Mouse (Mus musculus) gastrocnemius, adult 18-20 months (tissue): ENCODE measurements around the gene Tigd4. TPM values are rescaled to one million over a fixed set of nuclear protein-coding genes. Genes with fewer than 3 reads are reported as not detected.
A peak's percentile ranks its signal among the peaks of the same experiment; 100 is the strongest.
"Not testable (repeated sequence)": the region's sequence is repeated elsewhere in the genome, so short reads cannot be mapped to it uniquely, and the experiment has no call there.

Experiments used
- DNase-seq: peaks from one replicate; pipeline ENCODE4 v3.0.0; 2021; ENCODE audit warnings: low spot score
- long read RNA-seq, 2 experiments: library from polyadenylated mRNA; stranded (forward); transcript quantifications; one replicate each; pipeline ENCODE4 v2.0.0; 2021
- total RNA-seq, 2 experiments: library from RNA; stranded (reverse); gene quantifications; 2 replicates each; pipeline ENCODE4 v1.2.3; 2021

Tigd4 gene
- total RNA-seq: 10 to 100 TPM in 1 of 2 experiments, 1 to 10 TPM in 1; 5.7 to 15.0 TPM
- long read RNA-seq, experiment 1, partial matches to known transcripts: 0 of 3 reads
- long read RNA-seq, experiment 1, other reads (novel, unspliced or antisense): 0 of 3 reads
- long read RNA-seq, experiment 2, partial matches to known transcripts: 0 of 2 reads
- long read RNA-seq, experiment 2, other reads (novel, unspliced or antisense): 0 of 2 reads

- no peak for DNase-seq
Observed at GRCm38 (mm10) chr3:84593274-84593673, at the start of gene Tigd4. Gene Tigd4 (plus strand): TSS chr3:84593574.

GRCm38 (mm10) chr3:84547177-84547576 lies 46.2 kb upstream of the Tigd4 start:
- DNase-seq: no peak

- no peak for DNase-seq
Observed at GRCm38 (mm10) chr3:84555780-84556179, 37.6 kb upstream of the Tigd4 start.

- DNase-seq: peak; percentile 48
Observed at GRCm38 (mm10) chr3:84558301-84558700, 35.1 kb upstream of the Tigd4 start.

- not testable (repeated sequence) for DNase-seq
Observed at GRCm38 (mm10) chr3:84562911-84563310, 30.5 kb upstream of the Tigd4 start.

GRCm38 (mm10) chr3:84563415-84563814 lies 30.0 kb upstream of the Tigd4 start:
- DNase-seq: no peak

GRCm38 (mm10) chr3:84568540-84568939 lies 24.8 kb upstream of the Tigd4 start:
- DNase-seq: no peak

- no peak for DNase-seq
Observed at GRCm38 (mm10) chr3:84569587-84569986, 23.8 kb upstream of the Tigd4 start.

GRCm38 (mm10) chr3:84570501-84570900 lies 22.9 kb upstream of the Tigd4 start:
- no peak for DNase-seq

GRCm38 (mm10) chr3:84580716-84581115 lies 12.7 kb upstream of the Tigd4 start:
- DNase-seq: no peak

GRCm38 (mm10) chr3:84581696-84582022 lies 11.7 kb upstream of the Tigd4 start:
- DNase-seq: no peak

GRCm38 (mm10) chr3:84582023-84582912 lies 11.1 kb upstream of the Tigd4 start, which contains the start of gene Arfip1:
Gene Arfip1 (minus strand): TSS chr3:84582625.
- DNase-seq: peak; percentile 97

- no peak for DNase-seq
Observed at GRCm38 (mm10) chr3:84582913-84583276, 10.5 kb upstream of the Tigd4 start.

GRCm38 (mm10) chr3:84586736-84587135 lies 6.6 kb upstream of the Tigd4 start:
- DNase-seq: no peak

GRCm38 (mm10) chr3:84594894-84595676 lies 1.7 kb downstream of the Tigd4 start:
- no peak for DNase-seq

GRCm38 (mm10) chr3:84595677-84596234 lies 2.4 kb downstream of the Tigd4 start:
- DNase-seq: no peak

GRCm38 (mm10) chr3:84597996-84598734 lies 4.8 kb downstream of the Tigd4 start:
- DNase-seq: no peak

GRCm38 (mm10) chr3:84598756-84599155 lies 5.4 kb downstream of the Tigd4 start:
- DNase-seq: no peak

- DNase-seq: no peak
Observed at GRCm38 (mm10) chr3:84601870-84602495, 8.6 kb downstream of the Tigd4 start.

GRCm38 (mm10) chr3:84602759-84603158 lies 9.4 kb downstream of the Tigd4 start:
- DNase-seq: no peak

GRCm38 (mm10) chr3:84603212-84603611 lies 9.8 kb downstream of the Tigd4 start:
- DNase-seq: no peak
